Mouse (Mus musculus) lung, embryonic 15.5 days (tissue): ENCODE results near the gene Med27. TPM values are rescaled to one million over a fixed set of nuclear protein-coding genes. Genes with fewer than 3 reads are reported as not detected.

Source experiments
- ATAC-seq: fragments of 200-750 bp; cut with Nextera tagmentation; 2 replicates; pipeline ENCODE4 v1.8.0; 2017; ENCODE audit warnings: moderate number of reproducible peaks, borderline replicate concordance; ENCODE audit not compliant: low FRiP score, low TSS enrichment; ENCODE audit errors: extremely low read depth
- H3K27ac ChIP-seq: fragments of 300-500 bp; sonication (generic); 2 replicates; pipeline ENCODE4 v1.5.1; 2015; ENCODE audit warnings: moderate library complexity, mild to moderate bottlenecking, inconsistent platforms
- H3K27me3 ChIP-seq: fragments of 300-500 bp; sonication (generic); 2 replicates; pipeline ENCODE4 v1.6.1; 2015; ENCODE audit warnings: inconsistent platforms
- H3K36me3 ChIP-seq: fragments of 300-500 bp; sonication (generic); 2 replicates; pipeline ENCODE4 v1.6.1; 2015; ENCODE audit warnings: inconsistent platforms
- H3K4me1 ChIP-seq: fragments of 300-500 bp; sonication (generic); 2 replicates; pipeline ENCODE4 v1.6.1; 2015; ENCODE audit warnings: inconsistent platforms
- H3K4me2 ChIP-seq: fragments of 300-500 bp; sonication (generic); 2 replicates; pipeline ENCODE4 v1.6.1; 2015; ENCODE audit warnings: inconsistent platforms, mild to moderate bottlenecking, moderate library complexity
- H3K4me3 ChIP-seq: fragments of 300-500 bp; sonication (generic); 2 replicates; pipeline ENCODE4 v1.5.1; 2015; ENCODE audit warnings: mild to moderate bottlenecking, inconsistent platforms
- H3K9ac ChIP-seq: fragments of 300-500 bp; sonication (generic); 2 replicates; pipeline ENCODE4 v1.6.1; 2015; ENCODE audit warnings: inconsistent platforms
- H3K9me3 ChIP-seq: fragments of 300-500 bp; sonication (generic); 2 replicates; pipeline ENCODE4 v1.6.1; 2016; ENCODE audit warnings: inconsistent platforms
- WGBS: fragments of 180-500 bp; shearing (Covaris S2); methylation state at CpG from one replicate; pipeline ENCODE4 v1.1.7; 2015; 5-methylcytosine and 5-hydroxymethylcytosine counted together
- polyA plus RNA-seq: library from polyadenylated mRNA; unstranded; fragments of >200 nt; fragmentation: Nextera tagmentation; extraction: Ambion mirVana; gene quantifications from 2 replicates; pipeline ENCODE4 v1.2.1, GENCODE M21; 2015

Gene Med27
- polyA plus RNA-seq, 1 experiment from 2014 or later, result 49.5 TPM

DNA sequence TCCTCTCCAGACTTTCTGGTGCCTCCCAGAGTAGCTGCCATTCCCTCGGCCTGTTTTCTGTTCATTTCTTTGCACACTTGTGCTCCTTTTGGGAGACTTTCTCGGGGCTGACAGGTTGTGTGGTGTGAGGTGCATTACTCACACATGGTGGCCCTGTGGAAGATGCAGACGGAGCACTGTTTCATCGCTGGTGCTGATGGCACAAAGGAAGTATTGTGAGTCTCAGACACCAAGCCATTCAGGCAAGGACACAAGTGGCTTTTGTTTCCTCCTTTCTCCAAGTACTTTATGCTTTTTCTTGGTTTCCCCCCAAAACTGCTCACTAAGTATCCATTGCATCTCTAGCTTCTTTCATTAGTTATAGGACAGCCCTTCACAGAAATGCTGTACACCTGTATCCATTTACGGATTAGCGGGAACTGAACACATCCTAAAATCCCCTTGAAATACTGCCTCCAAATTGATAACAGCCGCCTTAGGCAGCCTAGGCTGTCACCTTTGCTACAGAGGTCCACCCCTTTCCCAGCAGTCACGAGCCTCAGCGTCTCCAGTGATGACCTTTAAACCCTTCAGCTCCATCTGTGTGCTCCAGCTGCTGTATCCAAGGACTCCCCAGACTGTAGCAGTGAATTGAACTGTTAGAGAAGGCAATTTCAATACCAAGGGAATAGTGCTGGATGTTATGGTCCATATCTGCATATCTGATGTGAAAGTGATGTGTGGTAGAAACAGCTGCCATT lies 136.5 kb downstream of the Med27 start:
- Histone ChIP-seq H3K27me3 (no peaks in the 10 kb centered on the region), H3K9ac (no peak overlapping the region), H3K27ac (no peak overlapping the region), H3K9me3 (no peaks in the 10 kb centered on the region), H3K4me1 (no peaks in the 10 kb centered on the region), H3K4me2 (no peak overlapping the region), H3K36me3 (no peaks in the 10 kb centered on the region), H3K4me3 (no peak overlapping the region)
- no peak for ATAC-seq
- WGBS, result 43% methylated on average over 9 of the region's 9 CpGs

DNA sequence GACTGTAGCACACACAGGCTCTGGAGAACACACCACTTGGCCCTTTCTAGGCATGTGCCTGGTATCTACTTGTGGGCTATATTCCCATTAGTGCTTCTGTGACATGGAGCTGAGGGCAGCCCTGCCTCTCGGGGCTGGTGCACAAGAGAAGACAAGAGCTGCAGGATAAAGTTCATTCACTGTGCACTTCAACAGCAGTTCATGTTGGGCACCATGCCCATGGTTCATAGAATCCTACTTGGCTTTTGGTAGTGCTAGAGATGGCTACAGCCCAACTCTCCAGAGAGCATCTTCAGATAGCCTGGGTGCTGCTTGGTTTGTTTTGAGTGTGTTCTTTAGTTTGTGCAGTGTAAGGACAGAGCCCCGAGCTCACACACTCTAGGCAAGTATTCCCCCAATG lies 138.9 kb downstream of the Med27 start:
- H3K27me3 ChIP-seq, result no peaks in the 10 kb centered on the region
- WGBS, result 71% methylated on average over 2 of the region's 2 CpGs
- no peak overlapping the region for H3K9ac ChIP-seq
- no peak overlapping the region for H3K27ac ChIP-seq
- no peak overlapping the region for H3K4me2 ChIP-seq
- no peaks in the 10 kb centered on the region for H3K9me3 ChIP-seq
- ATAC-seq, result no peak
- no peak overlapping the region for H3K4me3 ChIP-seq
- no peaks in the 10 kb centered on the region for H3K4me1 ChIP-seq
- no peaks in the 10 kb centered on the region for H3K36me3 ChIP-seq

DNA sequence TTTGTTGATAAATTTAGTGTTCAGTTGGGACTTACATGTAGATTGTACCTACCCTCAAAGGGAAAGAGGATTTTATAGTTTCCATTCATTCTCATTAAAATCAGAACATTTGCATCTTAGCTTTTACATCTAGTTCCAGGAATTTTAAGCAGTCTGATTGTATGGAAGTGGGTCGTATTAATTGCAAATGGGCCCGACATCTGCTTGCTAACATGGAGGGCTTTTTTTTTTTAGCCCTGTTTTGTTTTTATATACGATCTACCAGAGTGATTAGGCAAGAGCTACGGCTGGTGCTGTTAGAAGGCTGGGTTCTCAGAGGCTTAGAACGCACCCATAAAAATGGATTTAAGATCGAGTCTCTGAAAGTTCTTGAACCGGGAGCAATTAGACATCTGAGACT lies 139.9 kb downstream of the Med27 start:
- Histone ChIP-seq H3K27me3 (no peaks in the 10 kb centered on the region), H3K9me3 (no peaks in the 10 kb centered on the region), H3K9ac (no peak overlapping the region), H3K27ac (no peak overlapping the region), H3K4me1 (no peaks in the 10 kb centered on the region), H3K36me3 (no peaks in the 10 kb centered on the region), H3K4me2 (no peak overlapping the region), H3K4me3 (no peak overlapping the region)
- 69% methylated on average over 7 of the region's 7 CpGs for WGBS
- no peak for ATAC-seq

DNA sequence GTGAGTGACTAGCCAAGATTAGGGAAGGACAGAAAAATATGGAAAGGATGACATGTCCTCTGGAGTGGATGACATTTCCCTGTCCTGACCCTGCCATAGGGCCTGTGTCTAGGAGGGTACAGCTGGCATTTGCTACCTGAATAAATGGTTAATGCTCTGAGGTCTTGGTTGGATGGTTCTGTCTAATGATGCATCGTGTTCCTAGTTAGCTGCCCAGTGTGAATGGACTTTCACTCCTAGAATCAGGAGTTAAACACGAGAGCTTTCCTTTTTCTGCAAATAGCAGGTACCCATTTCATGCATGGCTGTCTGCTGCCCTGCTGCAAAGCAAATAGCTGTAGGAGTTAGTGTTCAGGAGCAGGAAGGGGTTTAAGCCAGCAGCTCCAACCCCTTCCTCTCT lies 141.0 kb downstream of the Med27 start:
- Histone ChIP-seq H3K9ac (no peak overlapping the region), H3K27me3 (no peaks in the 10 kb centered on the region), H3K4me1 (no peaks in the 10 kb centered on the region), H3K9me3 (no peaks in the 10 kb centered on the region), H3K4me2 (no peak overlapping the region), H3K27ac (no peak overlapping the region), H3K4me3 (no peak overlapping the region), H3K36me3 (no peaks in the 10 kb centered on the region)
- WGBS, result 75% methylated on average over 2 of the region's 2 CpGs
- ATAC-seq, result no peak

DNA sequence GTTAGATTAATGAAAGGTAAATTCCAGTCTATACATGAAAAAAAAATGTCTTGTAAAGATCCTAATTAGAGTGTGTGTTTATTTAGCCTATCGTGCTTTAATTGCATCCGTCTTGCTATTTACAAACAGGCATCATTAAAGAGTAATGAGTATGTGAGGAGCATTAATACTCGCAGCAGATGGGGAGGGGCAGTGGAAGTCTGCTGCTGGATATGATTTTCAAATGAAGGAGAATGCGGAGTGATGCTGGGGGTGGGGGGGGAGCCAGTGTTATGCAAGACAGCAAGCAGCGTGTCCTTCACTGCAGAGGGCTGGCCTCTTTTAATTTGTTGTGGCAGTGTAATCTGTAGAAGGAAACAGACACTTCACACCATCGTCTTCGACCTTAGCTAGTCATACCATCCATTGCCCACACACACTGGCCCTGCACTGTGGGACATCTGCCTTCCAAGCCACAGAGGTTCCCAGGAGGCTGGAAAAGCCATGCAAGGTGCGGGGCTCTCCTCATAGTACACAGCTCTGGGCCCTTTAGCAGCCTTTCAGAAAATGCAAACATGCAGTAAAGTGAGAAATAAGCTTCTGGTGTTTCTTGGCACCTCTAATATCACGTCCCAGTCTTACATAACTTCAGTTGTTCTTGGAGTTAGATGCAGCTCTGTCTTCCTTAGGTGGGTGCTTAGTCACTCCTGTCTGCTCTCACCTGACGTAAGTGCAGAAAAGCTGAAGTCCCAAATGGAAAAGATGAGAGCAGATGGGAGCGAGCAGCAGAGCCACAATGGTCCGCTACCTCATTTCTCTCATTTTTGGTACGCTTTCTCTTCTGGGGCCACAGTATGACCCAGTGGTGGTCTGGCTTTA lies 142.0 kb downstream of the Med27 start:
- no peaks in the 10 kb centered on the region for H3K27me3 ChIP-seq
- no peak overlapping the region for H3K9ac ChIP-seq
- H3K4me1 ChIP-seq, result no peaks in the 10 kb centered on the region
- no peak overlapping the region for H3K27ac ChIP-seq
- H3K4me2 ChIP-seq, result no peak overlapping the region
- no peaks in the 10 kb centered on the region for H3K36me3 ChIP-seq
- no peak for ATAC-seq
- no peaks in the 10 kb centered on the region for H3K9me3 ChIP-seq
- 79% methylated on average over 13 of the region's 13 CpGs for WGBS
- no peak overlapping the region for H3K4me3 ChIP-seq

DNA sequence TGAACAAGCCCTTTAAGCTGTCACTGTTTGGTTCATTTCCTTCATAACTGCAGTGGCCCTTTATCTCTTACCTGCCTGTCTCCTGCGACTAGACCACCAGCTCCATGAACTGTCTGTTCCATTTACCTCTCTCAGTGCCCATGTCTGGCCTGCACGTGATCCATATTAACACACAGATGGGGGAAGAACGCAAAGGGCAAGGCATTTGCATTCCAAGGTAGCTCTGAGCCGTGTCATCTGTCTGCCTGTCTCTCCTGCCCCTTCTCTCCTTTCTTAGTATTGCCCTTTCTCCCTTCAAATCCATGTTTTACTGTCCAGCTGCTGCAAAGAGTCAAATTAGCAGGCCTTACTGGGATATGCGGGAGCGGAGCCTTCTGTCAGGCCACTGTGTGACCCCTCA lies 145.0 kb downstream of the Med27 start:
- no peaks in the 10 kb centered on the region for H3K9me3 ChIP-seq
- WGBS, result 75% methylated on average over 6 of the region's 6 CpGs
- no peak overlapping the region for H3K27ac ChIP-seq
- no peaks in the 10 kb centered on the region for H3K4me1 ChIP-seq
- H3K4me2 ChIP-seq, result no peak overlapping the region
- no peaks in the 10 kb centered on the region for H3K36me3 ChIP-seq
- ATAC-seq, result no peak
- H3K4me3 ChIP-seq, result no peak overlapping the region
- H3K9ac ChIP-seq, result no peak overlapping the region
- no peaks in the 10 kb centered on the region for H3K27me3 ChIP-seq

DNA sequence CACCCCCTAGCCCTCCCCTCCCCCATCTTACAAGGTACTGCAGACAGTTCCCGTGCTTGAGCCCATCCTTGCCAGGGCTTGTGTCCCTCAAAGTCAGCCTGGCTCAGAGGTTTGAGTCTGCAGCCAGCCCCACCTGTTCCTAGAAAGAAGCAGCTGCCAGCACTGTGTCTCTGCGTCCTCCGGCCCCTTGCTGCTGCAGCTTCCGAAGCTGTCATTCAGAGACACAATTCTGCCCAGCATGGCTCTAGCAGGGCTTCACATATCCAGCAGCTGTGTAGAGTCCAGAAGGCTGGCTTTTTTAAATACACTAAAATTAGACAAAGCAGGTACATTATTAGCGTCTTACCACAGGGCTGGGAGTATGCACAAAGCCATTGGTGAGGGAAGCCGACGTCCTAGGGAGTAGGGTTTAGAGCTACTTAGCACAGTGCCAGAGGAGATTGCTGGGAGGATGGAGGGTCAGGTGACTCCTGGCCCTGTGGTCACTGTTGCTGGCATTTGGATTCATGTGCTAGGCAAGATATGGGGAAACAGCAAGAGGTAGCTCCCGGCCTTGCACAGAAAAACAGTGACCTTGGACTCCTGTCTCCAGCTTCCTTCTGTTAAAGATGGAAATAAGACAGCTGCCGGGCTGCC lies 146.9 kb downstream of the Med27 start:
- no peak overlapping the region for H3K27ac ChIP-seq
- H3K9me3 ChIP-seq, result no peaks in the 10 kb centered on the region
- no peaks in the 10 kb centered on the region for H3K4me1 ChIP-seq
- no peaks in the 10 kb centered on the region for H3K27me3 ChIP-seq
- no peak overlapping the region for H3K4me3 ChIP-seq
- H3K4me2 ChIP-seq, result no peak overlapping the region
- H3K9ac ChIP-seq, result no peak overlapping the region
- ATAC-seq, result no peak
- 53% methylated on average over 9 of the region's 9 CpGs for WGBS
- no peaks in the 10 kb centered on the region for H3K36me3 ChIP-seq

DNA sequence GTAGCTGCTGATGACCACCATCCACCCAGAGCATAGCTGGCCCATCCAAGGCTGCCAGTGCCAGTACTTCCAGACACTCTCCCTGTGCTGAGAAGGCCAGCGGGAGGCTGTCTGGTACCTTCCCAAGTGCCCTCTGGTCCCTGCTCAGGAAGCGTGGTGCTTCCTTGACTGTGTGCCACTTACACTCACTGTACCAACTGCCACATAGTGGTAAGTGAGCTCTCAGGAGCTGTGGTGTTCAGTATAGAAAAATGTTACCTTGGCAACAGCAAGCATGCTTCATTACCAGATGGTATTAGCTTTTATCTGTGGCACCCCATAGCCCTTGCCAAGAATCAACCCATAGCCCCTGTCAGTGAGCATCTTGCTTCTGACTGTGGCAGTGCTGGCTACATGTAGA lies 148.7 kb downstream of the Med27 start:
- Histone ChIP-seq H3K9me3 (no peaks in the 10 kb centered on the region), H3K4me2 (no peak overlapping the region), H3K36me3 (no peaks in the 10 kb centered on the region), H3K9ac (no peak overlapping the region), H3K27ac (no peak overlapping the region), H3K27me3 (no peaks in the 10 kb centered on the region), H3K4me1 (no peaks in the 10 kb centered on the region), H3K4me3 (no peak overlapping the region)
- no peak for ATAC-seq
- WGBS, result 85% methylated on average over 2 of the region's 2 CpGs

DNA sequence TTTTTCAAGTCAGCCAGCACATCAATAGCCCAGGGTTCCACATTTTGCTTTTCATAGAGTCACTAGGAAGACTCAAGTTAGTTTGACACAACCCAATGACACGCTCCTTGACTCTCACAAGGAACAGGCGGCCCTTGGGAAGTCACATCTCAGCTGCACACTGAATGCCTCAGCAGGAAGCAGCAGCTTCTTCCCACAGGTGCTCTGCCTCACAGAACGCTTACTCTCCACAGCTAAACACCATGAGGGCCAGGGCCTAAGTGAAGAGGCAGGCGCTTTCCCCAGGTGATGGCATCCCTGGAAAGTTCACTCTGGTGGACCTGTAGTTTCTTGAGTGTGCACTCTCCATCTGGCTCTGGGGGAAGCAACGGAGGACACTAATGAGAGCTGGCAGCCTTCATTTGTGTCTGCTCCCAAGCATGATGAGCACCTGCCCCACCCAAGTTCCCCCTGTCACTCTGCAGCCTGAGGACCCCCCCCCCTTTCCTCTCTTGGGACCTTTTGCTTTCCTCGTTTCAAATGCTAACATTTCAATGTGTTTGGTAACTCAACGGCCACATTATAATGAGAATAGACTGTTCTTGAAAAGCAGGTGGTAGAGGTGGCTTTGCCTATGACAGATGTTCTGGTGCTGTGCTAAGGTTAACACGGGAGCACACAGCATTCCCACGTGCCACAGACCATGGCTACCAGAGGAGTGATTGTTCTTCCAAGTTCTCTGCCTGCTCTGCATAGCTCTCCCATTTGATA lies 154.2 kb downstream of the Med27 start:
- no peaks in the 10 kb centered on the region for H3K9me3 ChIP-seq
- 76% methylated on average over 9 of the region's 9 CpGs for WGBS
- no peak overlapping the region for H3K4me3 ChIP-seq
- no peak overlapping the region for H3K4me2 ChIP-seq
- H3K27ac ChIP-seq, result no peak overlapping the region
- no peaks in the 10 kb centered on the region for H3K4me1 ChIP-seq
- no peak for ATAC-seq
- no peak overlapping the region for H3K9ac ChIP-seq
- no peaks in the 10 kb centered on the region for H3K36me3 ChIP-seq
- no peaks in the 10 kb centered on the region for H3K27me3 ChIP-seq

DNA sequence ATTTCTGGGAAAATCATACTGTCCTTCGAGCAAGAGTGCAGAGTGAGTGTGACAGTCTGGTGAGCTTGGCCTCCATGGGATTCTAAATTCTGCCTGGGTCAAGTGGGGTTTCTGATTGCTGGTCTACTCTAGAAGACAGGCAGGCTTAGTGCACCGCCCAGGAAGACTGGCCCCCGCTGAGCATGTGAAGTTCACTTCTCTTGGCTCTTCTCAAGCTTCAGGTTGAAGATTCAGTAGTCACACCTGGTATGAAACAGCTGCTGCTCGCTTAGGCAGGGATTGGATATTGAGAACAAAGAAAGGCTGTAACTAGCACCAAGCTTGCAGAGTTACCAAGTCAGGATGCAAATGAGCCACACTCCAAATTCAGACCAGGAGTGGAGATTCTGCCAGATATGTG lies 154.8 kb downstream of the Med27 start:
- H3K9ac ChIP-seq, result no peak overlapping the region
- H3K4me1 ChIP-seq, result no peaks in the 10 kb centered on the region
- no peaks in the 10 kb centered on the region for H3K36me3 ChIP-seq
- no peak overlapping the region for H3K4me2 ChIP-seq
- H3K9me3 ChIP-seq, result no peaks in the 10 kb centered on the region
- no peak overlapping the region for H3K4me3 ChIP-seq
- 78% methylated on average over 4 of the region's 4 CpGs for WGBS
- no peaks in the 10 kb centered on the region for H3K27me3 ChIP-seq
- no peak overlapping the region for H3K27ac ChIP-seq
- ATAC-seq, result no peak

DNA sequence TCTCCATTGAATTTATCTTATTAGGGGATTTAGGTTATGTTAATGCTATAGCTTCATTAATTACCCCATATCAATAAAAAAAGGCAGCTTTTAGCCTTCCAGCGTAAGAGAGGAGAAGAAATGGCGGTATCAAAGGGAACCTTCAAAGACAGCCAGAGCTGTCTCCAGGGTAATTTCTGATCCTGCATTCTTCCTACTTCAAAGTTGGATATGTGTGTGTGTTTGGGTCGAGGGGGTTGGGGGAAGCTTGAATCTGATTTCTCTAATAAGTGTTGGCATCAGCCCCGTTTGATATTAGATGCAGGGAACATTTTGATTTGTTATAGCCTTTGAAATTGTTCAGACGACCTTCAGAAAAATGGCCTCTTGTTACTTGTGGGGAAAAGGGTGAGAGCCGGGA lies 158.2 kb downstream of the Med27 start:
- no peak for ATAC-seq

More for the DNA sequence above, 158.2 kb downstream of the Med27 start:
- Histone ChIP-seq H3K4me2 (no peak overlapping the region), H3K4me1 (no peaks in the 10 kb centered on the region), H3K4me3 (no peak overlapping the region), H3K27ac (no peak overlapping the region), H3K27me3 (no peaks in the 10 kb centered on the region), H3K36me3 (no peaks in the 10 kb centered on the region), H3K9me3 (no peaks in the 10 kb centered on the region), H3K9ac (no peak overlapping the region)
- 67% methylated on average over 6 of the region's 6 CpGs for WGBS
